In the genomic region with DNA sequence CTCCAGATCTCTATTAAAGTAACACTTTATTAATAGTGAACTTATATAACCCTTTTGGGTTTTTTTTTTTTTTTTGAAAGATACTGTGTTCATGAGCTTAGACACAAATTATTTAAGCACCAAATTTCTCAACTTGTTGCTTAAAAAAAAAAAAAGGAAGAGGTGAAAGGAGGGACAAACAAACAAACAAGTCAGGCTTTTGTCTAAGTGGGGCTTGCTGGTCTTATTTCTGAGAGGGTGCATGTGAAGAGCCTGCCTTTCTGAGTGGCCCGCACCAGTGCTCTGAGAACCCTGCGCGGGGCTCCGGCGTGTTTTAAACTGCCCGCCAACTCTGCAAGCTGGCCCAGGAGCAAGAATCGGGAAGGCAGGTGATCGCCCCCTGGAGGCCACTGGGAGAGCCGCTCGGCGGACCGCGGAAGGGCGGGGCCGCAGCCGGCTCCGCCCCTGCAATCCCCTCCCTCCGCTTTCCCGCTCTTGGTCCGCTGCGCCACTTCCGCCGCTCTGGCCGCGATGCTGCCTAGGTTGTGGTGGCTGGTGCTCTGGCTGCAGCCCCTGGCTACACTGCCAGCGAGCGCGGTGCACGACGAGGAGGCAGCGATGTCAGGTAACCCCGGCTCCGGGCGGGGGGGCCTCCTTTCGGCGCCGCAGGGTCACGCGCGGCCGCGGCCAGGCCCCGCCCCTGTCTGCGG, we compare ENCODE assay signal across 8 mouse cellular contexts. TPM values are rescaled to one million over a fixed set of nuclear protein-coding genes. Genes with fewer than 3 reads are reported as not detected.
A peak's percentile ranks its signal among the peaks of the same experiment; 100 is the strongest.
DNase-seq lines count a peak whose midpoint lies in the region; ATAC-seq lines count a peak whose summit lies in the region.

Gene Nemp2 (plus strand): TSS at position 456 of the 689 bp plus-strand sequence.

- ATAC-seq in embryonic facial prominence, embryonic 11.5 days (replicated peaks; ENCODE audit: insufficient number of reproducible peaks, low FRiP score, low TSS enrichment, low read depth) = peak; percentile 94
- ATAC-seq in midbrain, embryonic 12.5 days (ENCODE audit: low FRiP score, low read depth) = peak; percentile 97

- H3K27ac ChIP-seq in embryonic facial prominence, embryonic 11.5 days (replicated peaks; ENCODE audit: low read depth, low read length) = peak within 1 kb of the TSS; percentile 68
- peak within 1 kb of the TSS; percentile 97 for H3K27ac ChIP-seq in limb, embryonic 10.5 days
- H3K27ac ChIP-seq in midbrain, embryonic 12.5 days (replicated peaks) = peak within 1 kb of the TSS; percentile 75

- H3K9me3 ChIP-seq in embryonic facial prominence, embryonic 11.5 days (replicated peaks; ENCODE audit: control insufficient read depth, low read length) = no peaks in the 10 kb centered on the region
- H3K9me3 ChIP-seq in limb, embryonic 10.5 days (replicated peaks) = no peaks in the 10 kb centered on the region
- no peaks in the 10 kb centered on the region for H3K9me3 ChIP-seq in midbrain, embryonic 12.5 days

- H3K36me3 ChIP-seq in embryonic facial prominence, embryonic 11.5 days (replicated peaks; ENCODE audit: control insufficient read depth, insufficient read depth, low read depth, low read length) = no peaks in the 10 kb centered on the region
- peaks cover 9% of the 10 kb centered on the region for H3K36me3 ChIP-seq in limb, embryonic 10.5 days
- 0 out of 2 replicates have a peak, but pooled peaks cover 3% of the 10 kb centered on the region for H3K36me3 ChIP-seq in midbrain, embryonic 12.5 days

- H3K4me1 ChIP-seq in embryonic facial prominence, embryonic 11.5 days (ENCODE audit: control insufficient read depth, insufficient read depth, low read length) = no peaks in the 10 kb centered on the region
- peaks cover 10% of the 10 kb centered on the region for H3K4me1 ChIP-seq in limb, embryonic 10.5 days
- peaks cover 13% of the 10 kb centered on the region for H3K4me1 ChIP-seq in midbrain, embryonic 12.5 days

- H3K4me2 ChIP-seq in embryonic facial prominence, embryonic 11.5 days (ENCODE audit: low read depth, low read length) = peak within 1 kb of the TSS; percentile 36
- H3K4me2 ChIP-seq in midbrain, embryonic 12.5 days (replicated peaks) = peak within 1 kb of the TSS; percentile 60

- peak within 1 kb of the TSS; percentile 91 for H3K9ac ChIP-seq in embryonic facial prominence, embryonic 11.5 days (replicated peaks; ENCODE audit: low read length)
- peak within 1 kb of the TSS; percentile 84 for H3K9ac ChIP-seq in midbrain, embryonic 12.5 days (replicated peaks)

- 0% methylated on average over 44 of the region's 44 CpGs for WGBS in embryonic facial prominence, embryonic 11.5 days
- WGBS in limb, embryonic 10.5 days = under 1% methylated on average over 44 of the region's 44 CpGs
- under 1% methylated on average over 44 of the region's 44 CpGs for WGBS in midbrain, embryonic 12.5 days

- peak within 1 kb of the TSS; percentile 73 for H3K4me3 ChIP-seq in embryonic facial prominence, embryonic 11.5 days (ENCODE audit: low read depth, low read length)
- peak within 1 kb of the TSS; percentile 75 for H3K4me3 ChIP-seq in limb, embryonic 10.5 days
- peak within 1 kb of the TSS; percentile 88 for H3K4me3 ChIP-seq in midbrain, embryonic 12.5 days

- H3K27me3 ChIP-seq in embryonic facial prominence, embryonic 11.5 days (ENCODE audit: control insufficient read depth, insufficient read depth, low read length) = no peaks in the 10 kb centered on the region
- H3K27me3 ChIP-seq in limb, embryonic 10.5 days (ENCODE audit: low read depth, poor library complexity, severe bottlenecking) = no peaks in the 10 kb centered on the region
- H3K27me3 ChIP-seq in midbrain, embryonic 12.5 days = no peaks in the 10 kb centered on the region

- DNase-seq in 3134 (ENCODE audit: extremely low read depth, insufficient read length, low spot score) = peak; percentile 94
- DNase-seq in adrenal gland, postnatal 25 days = peak; percentile 91
- DNase-seq in embryonic facial prominence, embryonic 11.5 days (ENCODE audit: low spot score) = peak; percentile 92
- peak; percentile 99 for DNase-seq in heart, adult 11 months
- DNase-seq in kidney, adult 18-20 months = peak; percentile 94
- peak; percentile 97 for DNase-seq in limb, embryonic 10.5 days (ENCODE audit: low spot score)
- peak; percentile 79 for DNase-seq in skeletal muscle tissue, adult 2 months (ENCODE audit: low read depth, low spot score)

RNA-seq across cellular contexts. Expression of gene Nemp2, which starts in this region (rescaled TPM):
- total RNA-seq in adrenal gland, postnatal 25 days (2021) = 3.7 and 4.8 TPM in 2 replicates
- 11.2 and 12.1 TPM in 2 replicates for polyA plus RNA-seq in embryonic facial prominence, embryonic 11.5 days (2014; fragmentation: Nextera tagmentation; extraction: Ambion mirVana)
- 10.2 and 12.5 TPM in 2 replicates for polyA plus RNA-seq in limb, embryonic 10.5 days (2016; fragmentation: Nextera tagmentation; extraction: Ambion mirVana)
- polyA plus RNA-seq in midbrain, embryonic 12.5 days (2016; fragmentation: Nextera tagmentation; extraction: Ambion mirVana) = 9.7 and 11.5 TPM in 2 replicates

Comparison
In these comparisons a context has a peak if more than half of its experiments do, and no peak if none do; other contexts are left out.
1. Peak in every context shown above with its lines: DNase-seq, ATAC-seq, H3K4me3 ChIP-seq and H3K27ac ChIP-seq.